Mouse (Mus musculus): ENCODE measurements at regions not wholly inside any gene's neighbourhood (a gene's known extent, or its start where the extent isn't known, plus 50 kb on each side); places are given as distances from the start of the nearest gene placed in this dataset.

DNA sequence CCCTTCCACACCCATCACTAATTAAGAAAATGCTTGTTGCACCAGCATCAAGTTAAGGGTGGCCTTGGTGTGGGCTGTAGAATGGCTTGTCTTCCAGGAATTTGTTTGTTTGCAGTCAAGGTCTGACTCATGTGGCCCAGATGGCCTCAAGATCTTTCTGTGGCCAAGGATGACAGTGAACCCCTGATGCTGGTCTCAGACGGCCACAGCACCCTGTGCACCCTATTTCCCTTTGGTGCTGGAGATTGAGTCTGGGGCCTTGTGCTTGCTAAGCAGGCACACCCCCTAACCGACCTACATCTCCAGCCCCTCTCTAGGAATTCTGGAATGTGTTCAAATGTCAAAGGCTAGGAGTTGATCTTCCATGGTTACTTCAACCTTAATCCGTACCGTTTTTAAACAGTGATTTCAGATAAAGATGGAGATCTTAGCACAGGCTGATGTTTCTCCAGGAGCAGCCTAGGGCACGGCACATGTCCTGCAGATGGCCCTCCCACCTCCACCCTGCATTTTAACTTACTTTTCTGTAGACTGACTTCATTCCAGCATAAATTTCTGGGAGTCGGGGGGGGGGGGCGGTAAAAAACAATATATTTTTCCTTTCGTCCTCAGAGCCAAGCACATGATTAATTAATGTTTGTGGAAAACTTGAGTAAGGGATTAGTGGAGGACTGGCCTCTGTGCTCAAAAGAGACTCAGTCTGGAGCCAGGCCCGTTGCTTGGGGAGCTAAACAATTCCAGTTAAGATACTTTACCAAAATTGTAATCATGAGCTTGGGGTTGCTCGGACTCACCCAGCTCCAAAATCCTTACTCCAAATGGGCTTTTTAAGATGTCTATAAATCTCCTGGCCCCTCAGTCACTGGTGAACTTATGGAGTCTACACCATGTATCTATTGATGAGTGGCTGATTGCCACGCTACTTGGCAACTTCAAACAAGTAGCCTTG lies 95.0 kb upstream of the Supt20 start:
- no peak for TF ChIP-seq CTCF (IDR thresholded peaks at IDR 0.05; ENCODE audit: low read depth)
- peak; percentile 77 for TF ChIP-seq EP300 (optimal IDR thresholded peaks at IDR 0.05)
